Mouse (Mus musculus) ovary, postnatal 10 days (tissue): ENCODE results near the gene Gm5640.
"Not testable (repeated sequence)": the region's sequence is repeated elsewhere in the genome, so short reads cannot be mapped to it uniquely, and the experiment has no call there.

Experiments used
- DNase-seq: peaks from one replicate; pipeline ENCODE4 v3.0.0; 2022; ENCODE audit warnings: low spot score

Gm5640 gene

DNA sequence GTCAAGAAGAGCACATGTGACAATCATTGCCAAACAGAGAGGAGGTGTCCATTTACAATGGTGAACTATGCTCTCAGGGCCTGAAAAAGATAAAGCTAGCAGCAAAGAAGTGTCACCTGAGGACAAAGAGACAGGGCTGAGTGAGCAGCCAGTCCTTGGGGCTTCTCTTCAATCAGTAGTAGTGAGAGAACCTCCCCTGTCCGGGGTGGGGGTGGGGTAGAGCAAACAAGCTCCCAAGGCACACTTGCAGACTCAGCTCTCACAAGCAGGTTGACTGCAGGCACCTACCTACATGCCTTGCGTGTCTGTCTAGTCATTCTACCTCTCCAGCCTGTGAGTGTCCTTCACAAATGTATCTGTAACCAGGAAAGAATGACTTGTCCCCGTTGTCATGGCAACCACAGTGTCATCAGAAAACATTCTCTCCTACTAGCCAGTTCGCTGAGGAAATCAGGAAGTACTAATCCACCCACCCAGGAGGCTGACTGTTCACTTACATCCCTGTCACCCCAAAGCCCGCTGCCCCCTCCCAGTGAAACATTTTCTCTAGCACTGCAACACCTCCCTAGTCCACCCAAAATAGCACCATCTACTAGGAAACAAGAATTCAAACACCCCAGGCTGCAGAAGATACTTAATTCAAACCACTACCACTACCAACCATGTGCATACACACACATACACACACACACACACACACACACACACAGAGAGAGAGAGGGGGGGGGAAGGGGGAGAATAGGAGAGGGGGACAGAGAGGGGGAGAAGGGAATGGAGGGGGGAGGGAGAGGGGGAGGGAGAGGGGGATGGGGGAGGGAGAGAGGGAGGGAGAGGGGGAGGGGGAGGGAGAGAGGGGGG is at the start of gene Gm5640:
Gm5640 (minus strand) TSS at position 170 of the 858 bp plus-strand sequence.
- DNase-seq = not testable (repeated sequence)

DNA sequence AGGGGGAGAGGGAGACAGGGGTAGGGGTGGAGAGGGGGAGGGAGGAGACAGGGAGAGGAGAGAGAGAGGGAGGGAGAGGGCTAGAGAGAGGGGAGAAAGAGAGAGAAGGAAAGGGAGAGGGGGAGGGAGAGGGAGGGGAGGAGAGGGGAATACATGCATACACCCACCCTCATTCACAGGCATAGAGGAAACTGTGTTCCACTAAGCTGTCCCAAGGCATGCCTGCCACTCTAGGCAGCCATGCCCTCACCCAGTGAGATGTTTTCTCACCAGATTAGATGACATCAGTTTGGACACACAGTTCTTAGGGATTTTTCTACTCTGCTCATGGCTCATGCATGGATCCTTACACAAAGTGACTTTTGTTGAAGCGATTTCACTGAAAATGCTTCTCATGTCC is 958 bp upstream of the Gm5640 start:
- not testable (repeated sequence) for DNase-seq

DNA sequence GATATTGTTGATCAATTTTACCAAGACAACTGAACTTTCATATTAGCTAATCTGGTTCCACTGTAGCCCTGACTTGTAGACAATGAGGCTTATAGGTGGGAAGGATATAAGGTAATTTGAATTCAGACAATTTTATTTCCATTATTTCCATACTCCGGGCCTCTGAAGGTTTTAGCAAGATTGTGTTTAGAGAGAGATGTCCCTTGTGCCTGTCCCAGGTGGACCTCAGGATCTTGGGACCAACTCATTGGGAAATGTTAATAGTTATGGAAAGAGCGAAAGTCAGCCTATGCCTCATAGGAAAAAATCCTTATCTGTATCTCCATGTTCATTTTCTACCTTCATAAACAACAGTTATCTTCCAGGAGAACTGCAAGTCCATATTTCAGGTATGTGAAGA is 53.1 kb downstream of the Gm5640 start, which contains the start of gene Olfr1325:
Olfr1325 (plus strand) TSS at position 301 of the 400 bp plus-strand sequence.
- DNase-seq = no peak
